Mouse (Mus musculus) midbrain, embryonic 11.5 days (tissue): Measurements from ENCODE around the gene Cox6a1. TPM values are rescaled to one million over a fixed set of nuclear protein-coding genes. Genes with fewer than 3 reads are reported as not detected.

Experiments
- ATAC-seq: fragments of 200-750 bp; cut with Nextera tagmentation; 2 replicates; pipeline ENCODE4 v1.8.0; 2017; ENCODE audit warnings: moderate TSS enrichment, moderate library complexity; ENCODE audit not compliant: low FRiP score
- DNase-seq: peaks from one replicate; pipeline ENCODE4 v3.0.0; 2015; ENCODE audit warnings: low spot score; ENCODE audit errors: missing footprints
- H3K27ac ChIP-seq: fragments of 300-500 bp; sonication (generic); 2 replicates; pipeline ENCODE4 v1.5.1; 2014; ENCODE audit warnings: low read depth, low read length
- H3K27me3 ChIP-seq: fragments of 300-500 bp; sonication (generic); 2 replicates; pipeline ENCODE4 v1.6.1; 2014; ENCODE audit warnings: mild to moderate bottlenecking, low read length, moderate library complexity, mixed read lengths; ENCODE audit not compliant: control insufficient read depth, insufficient read depth
- H3K36me3 ChIP-seq: fragments of 300-500 bp; sonication (generic); 2 replicates; pipeline ENCODE4 v1.6.1; 2014; ENCODE audit warnings: mild to moderate bottlenecking, low read length, moderate library complexity, mixed read lengths; ENCODE audit not compliant: control insufficient read depth, insufficient read depth
- H3K4me1 ChIP-seq: fragments of 300-500 bp; sonication (generic); 2 replicates; pipeline ENCODE4 v1.6.1; 2014; ENCODE audit warnings: low read length; ENCODE audit not compliant: control insufficient read depth, insufficient read depth
- H3K4me2 ChIP-seq: fragments of 300-500 bp; sonication (generic); 2 replicates; pipeline ENCODE4 v1.6.1; 2014; ENCODE audit warnings: mild to moderate bottlenecking, moderate library complexity
- H3K4me3 ChIP-seq: fragments of 300-500 bp; sonication (generic); 2 replicates; pipeline ENCODE4 v1.5.1; 2014; ENCODE audit warnings: low read depth, low read length
- H3K9ac ChIP-seq: fragments of 300-500 bp; sonication (generic); 2 replicates; pipeline ENCODE4 v1.6.1; 2014; ENCODE audit warnings: low read length
- H3K9me3 ChIP-seq: fragments of 300-500 bp; sonication (generic); 2 replicates; pipeline ENCODE4 v1.6.1; 2016; ENCODE audit warnings: low read length; ENCODE audit not compliant: control insufficient read depth
- WGBS: fragments of 180-500 bp; shearing (Covaris S2); extraction: QIAGEN DNeasy Blood & Tissue Kit; methylation state at CpG from one replicate; pipeline ENCODE4 v1.1.7; 2014; 5-methylcytosine and 5-hydroxymethylcytosine counted together
- polyA plus RNA-seq: library from polyadenylated mRNA; unstranded; fragments of >200 nt; fragmentation: Nextera tagmentation; extraction: Ambion mirVana; gene quantifications from 2 replicates; pipeline ENCODE4 v1.2.1, GENCODE M21; 2014

Gene Cox6a1
- polyA plus RNA-seq, 1 experiment from 2014 or later: 840 TPM

DNA sequence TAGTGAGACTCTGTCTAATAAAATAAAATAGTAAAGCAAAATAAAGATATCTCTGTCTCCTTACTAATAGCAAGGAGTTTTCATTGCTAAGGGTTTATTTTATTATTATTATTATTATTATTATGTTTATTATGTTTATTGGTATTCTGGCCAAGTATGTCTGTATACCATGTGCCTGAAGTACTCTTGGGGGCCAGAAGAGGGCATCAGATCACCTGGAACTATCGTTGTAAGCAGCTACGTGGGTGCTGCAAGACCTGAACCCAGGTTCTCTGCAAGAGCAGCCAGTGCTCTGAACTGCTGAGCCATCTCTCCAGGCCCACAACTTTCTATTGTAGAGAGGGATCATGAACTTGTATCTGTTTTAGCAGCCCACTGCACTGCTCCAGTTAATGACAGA is 26.7 kb upstream of the Cox6a1 start:
- peaks cover 12% of the 10 kb centered on the region; the same call in 1 of the 2 replicates for H3K4me1 ChIP-seq
- H3K4me2 ChIP-seq: no peak overlapping the region
- H3K27ac ChIP-seq: no peak overlapping the region
- H3K9ac ChIP-seq: no peak overlapping the region
- DNase-seq (peak; percentile 81), ATAC-seq (no peak)
- peaks cover 2% of the 10 kb centered on the region; the same call in 1 of the 2 replicates for H3K9me3 ChIP-seq
- H3K4me3 ChIP-seq: no peak overlapping the region
- 89% methylated on average over 2 of the region's 2 CpGs for WGBS
- no peaks in the 10 kb centered on the region for H3K36me3 ChIP-seq
- H3K27me3 ChIP-seq: no peaks in the 10 kb centered on the region

DNA sequence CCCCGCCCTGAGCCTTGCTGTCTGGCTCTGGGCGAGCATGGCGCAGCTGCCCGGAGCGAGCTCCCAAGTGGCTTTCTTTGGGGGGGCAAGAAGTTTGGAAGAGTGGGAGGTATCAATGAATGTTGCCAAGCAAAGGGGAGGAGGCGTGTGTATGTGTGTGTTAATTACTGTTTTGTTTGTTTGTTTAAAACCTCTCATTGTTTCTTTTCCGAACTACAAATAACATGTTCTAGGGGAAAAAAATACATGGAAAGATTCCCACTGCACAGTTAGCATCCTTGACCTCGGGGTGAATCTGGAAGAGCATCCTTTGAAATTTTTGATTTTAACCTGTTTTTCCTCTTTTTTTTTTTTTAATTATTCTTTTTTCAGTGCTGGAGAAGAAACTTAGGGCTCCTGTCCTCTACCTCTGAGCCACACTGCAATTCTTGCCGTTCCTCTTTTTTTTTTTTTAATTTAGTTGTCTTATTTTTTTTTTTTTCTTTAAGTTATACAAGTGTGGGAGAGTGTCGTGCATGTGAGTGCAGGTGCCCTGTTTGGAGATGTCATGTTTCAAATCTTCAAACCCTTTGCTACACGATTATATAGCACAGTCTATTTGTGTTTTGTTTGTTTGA is 25.5 kb upstream of the Cox6a1 start:
- H3K9ac ChIP-seq: peak overlapping the region; percentile 44
- H3K27me3 ChIP-seq: no peaks in the 10 kb centered on the region
- 10% methylated on average over 11 of the region's 11 CpGs for WGBS
- H3K9me3 ChIP-seq: peaks cover 2% of the 10 kb centered on the region; the same call in 1 of the 2 replicates
- H3K27ac ChIP-seq: peak overlapping the region; percentile 87
- H3K36me3 ChIP-seq: no peaks in the 10 kb centered on the region
- peak overlapping the region; percentile 40 for H3K4me2 ChIP-seq
- ATAC-seq (no peak; the same call in 1 of the 2 replicates), DNase-seq (peak; percentile 96)
- peak overlapping the region; percentile 20 for H3K4me3 ChIP-seq
- peaks cover 12% of the 10 kb centered on the region; the same call in 1 of the 2 replicates for H3K4me1 ChIP-seq

DNA sequence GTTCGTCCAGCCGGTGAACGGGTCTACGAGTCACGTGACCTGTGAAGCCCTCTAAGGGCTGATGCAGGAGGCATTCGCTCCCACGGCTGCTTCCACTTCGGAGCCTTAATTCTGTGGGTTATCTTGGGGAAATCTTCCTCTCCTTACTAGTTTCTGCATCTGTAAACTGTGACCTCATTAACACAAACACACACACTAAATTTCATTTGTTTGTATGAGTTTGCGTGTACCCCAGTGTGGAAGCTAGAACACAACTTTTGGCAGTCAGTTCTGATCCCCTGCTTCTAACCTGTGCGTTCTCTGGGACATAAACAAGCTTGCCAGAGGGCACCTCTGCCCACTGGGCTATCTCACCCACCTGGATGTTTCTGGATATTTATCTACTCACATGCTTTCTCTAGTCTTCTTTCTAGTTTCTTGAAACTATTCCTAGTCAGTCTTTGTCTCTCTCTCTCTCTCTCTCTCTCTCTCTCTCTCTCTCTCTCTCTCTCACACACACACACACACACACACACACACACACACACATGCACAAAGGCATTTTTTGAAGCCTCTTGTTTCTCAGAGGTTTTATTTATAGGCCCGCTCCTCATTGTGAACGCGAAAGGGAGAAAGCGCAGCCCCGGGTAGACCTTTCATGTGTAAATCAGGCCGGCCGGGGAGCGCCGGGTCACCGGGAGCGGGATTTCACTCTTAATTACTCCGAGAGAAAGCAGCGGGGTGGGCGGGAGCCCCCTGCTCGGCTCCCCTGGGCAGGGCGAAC is 24.8 kb upstream of the Cox6a1 start:
- ATAC-seq (peak; percentile 95), DNase-seq (peak; percentile 93)
- H3K4me2 ChIP-seq: peak overlapping the region; percentile 40
- H3K9me3 ChIP-seq: peaks cover 2% of the 10 kb centered on the region; the same call in 1 of the 2 replicates
- WGBS: 7% methylated on average over 26 of the region's 26 CpGs
- no peaks in the 10 kb centered on the region for H3K27me3 ChIP-seq
- no peaks in the 10 kb centered on the region for H3K36me3 ChIP-seq
- peak overlapping the region; percentile 20 for H3K4me3 ChIP-seq
- H3K9ac ChIP-seq: peak overlapping the region; percentile 44
- peak overlapping the region; percentile 87 for H3K27ac ChIP-seq
- peaks cover 12% of the 10 kb centered on the region; the same call in 1 of the 2 replicates for H3K4me1 ChIP-seq

DNA sequence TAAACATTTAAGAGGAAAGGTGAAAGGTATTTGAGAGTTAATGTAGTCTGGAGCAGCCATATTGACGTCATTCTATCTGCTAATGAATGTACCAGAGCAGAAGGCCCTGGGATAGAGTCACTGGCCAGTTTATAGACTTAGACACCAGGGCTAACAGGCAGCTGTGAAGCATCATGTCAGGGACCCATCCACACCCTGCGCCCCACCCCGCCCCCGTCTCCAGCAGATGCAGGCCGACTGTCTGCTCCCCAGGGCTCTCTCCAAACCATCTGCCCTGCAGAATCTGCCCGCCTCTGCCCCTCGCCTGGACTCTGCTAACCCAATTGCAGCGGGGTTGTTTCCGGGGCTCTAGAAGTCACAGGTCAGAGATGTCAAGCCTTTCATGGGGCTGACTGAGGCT is 23.0 kb upstream of the Cox6a1 start:
- DNase-seq (peak; percentile 82), ATAC-seq (no peak)
- Histone ChIP-seq H3K4me3 (no peak overlapping the region), H3K27ac (peak overlapping the region; percentile 49), H3K9me3 (peaks cover 2% of the 10 kb centered on the region; the same call in 1 of the 2 replicates), H3K27me3 (no peaks in the 10 kb centered on the region), H3K4me2 (no peak overlapping the region), H3K9ac (no peak overlapping the region), H3K36me3 (no peaks in the 10 kb centered on the region), H3K4me1 (peaks cover 12% of the 10 kb centered on the region; the same call in 1 of the 2 replicates)
- WGBS: 38% methylated on average over 9 of the region's 9 CpGs

DNA sequence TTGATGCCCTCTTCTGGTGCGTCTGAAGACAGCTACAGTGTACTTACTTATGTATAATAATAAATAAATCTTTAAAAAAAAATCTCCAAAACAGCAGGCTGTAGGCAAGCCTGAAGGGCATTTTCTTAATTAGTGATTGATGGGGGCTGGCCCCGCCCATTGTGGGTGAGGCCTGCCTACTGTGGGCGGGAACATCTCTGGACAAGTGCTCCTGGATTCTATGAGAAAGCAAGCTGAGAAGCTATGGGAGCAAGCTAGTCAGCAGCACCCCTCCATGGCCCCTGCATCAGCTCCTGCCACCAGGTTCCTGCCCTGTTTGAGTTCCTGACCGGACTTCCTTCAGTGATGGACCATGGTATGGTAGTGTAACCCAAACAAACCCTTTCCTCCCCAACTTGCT is 16.0 kb upstream of the Cox6a1 start:
- DNase-seq (no peak), ATAC-seq (no peak)
- WGBS: 90% methylated on average over 4 of the region's 4 CpGs
- peaks cover 6% of the 10 kb centered on the region for H3K4me1 ChIP-seq
- H3K4me3 ChIP-seq: no peak overlapping the region
- H3K27me3 ChIP-seq: no peaks in the 10 kb centered on the region
- H3K27ac ChIP-seq: no peak overlapping the region
- no peak overlapping the region for H3K4me2 ChIP-seq
- no peaks in the 10 kb centered on the region for H3K9me3 ChIP-seq
- no peaks in the 10 kb centered on the region for H3K36me3 ChIP-seq
- no peak overlapping the region for H3K9ac ChIP-seq

DNA sequence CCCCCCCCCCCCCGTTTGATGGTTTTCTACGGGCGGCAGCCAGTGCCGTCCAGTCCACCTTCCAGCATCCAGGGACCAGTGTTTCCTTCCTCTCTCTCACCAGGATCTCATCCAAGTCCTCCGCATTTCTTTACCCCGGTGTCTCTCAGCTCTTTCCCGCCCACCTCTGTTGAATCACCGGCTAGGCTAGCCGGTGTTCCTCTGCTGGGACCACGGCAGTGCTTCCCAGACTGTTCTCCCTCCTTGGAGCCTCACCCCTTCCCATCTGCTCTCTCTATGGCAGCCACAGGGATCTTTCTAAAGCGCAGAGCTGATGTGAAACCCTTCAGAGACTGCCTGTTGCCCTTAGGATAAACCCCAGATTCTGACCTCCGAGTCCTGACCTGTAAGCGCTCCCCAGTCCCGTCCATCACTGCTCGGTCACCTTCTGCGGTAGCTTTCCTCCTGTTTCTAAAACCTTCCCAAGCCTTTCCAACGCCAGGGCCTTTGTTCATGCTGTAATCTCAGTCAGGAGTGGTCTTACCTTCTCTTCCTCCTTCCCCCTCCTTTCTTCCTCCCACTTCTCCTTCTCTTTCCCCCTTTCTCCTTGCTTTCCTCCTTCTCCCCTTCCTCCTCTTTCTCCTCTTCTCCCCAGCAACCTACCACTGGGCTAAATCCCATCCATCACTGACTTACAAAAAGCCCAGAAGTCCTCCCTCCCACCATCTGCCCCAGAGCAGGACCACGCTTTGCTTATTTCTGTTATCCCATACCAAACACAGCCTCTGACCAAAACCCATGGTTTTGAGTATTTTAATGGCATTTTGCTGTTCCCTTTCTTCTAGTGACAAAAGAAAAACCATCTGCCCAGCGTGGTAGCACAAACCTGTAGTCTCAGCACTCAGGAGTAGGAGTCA is 14.3 kb upstream of the Cox6a1 start:
- Histone ChIP-seq H3K9me3 (no peaks in the 10 kb centered on the region), H3K27me3 (no peaks in the 10 kb centered on the region), H3K36me3 (no peaks in the 10 kb centered on the region), H3K27ac (peak overlapping the region; percentile 45), H3K4me1 (peaks cover 6% of the 10 kb centered on the region), H3K9ac (peak overlapping the region; percentile 44; the same call in 1 of the 2 replicates), H3K4me2 (no peak overlapping the region), H3K4me3 (no peak overlapping the region)
- DNase-seq (peak; percentile 88), ATAC-seq (peak; percentile 16; the same call in 1 of the 2 replicates)
- WGBS: 16% methylated on average over 19 of the region's 19 CpGs

DNA sequence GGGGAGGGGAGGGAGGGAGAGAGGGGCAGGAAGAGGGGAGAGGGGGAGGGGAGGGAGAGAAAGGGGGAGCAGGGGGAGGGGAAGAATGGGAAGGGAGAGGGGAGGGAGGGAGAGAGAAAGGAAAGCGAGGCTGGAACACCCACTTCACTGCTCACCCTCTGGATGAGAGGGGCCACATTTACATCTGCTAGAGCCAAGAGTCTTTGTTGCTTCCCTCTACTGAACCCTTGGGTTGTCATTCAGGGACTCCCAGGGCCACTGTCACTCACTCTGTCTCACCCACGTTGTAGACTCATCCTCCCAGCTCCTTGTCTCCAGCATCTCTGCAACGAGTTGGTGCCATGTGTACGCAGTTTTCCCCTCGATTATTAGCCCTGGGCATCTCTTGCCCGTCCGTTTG is 13.4 kb upstream of the Cox6a1 start:
- no peak overlapping the region for H3K4me2 ChIP-seq
- DNase-seq (peak; percentile 89), ATAC-seq (no peak; the same call in 1 of the 2 replicates)
- no peak overlapping the region; the same call in 1 of the 2 replicates for H3K27ac ChIP-seq
- no peaks in the 10 kb centered on the region for H3K36me3 ChIP-seq
- no peak overlapping the region for H3K9ac ChIP-seq
- WGBS: 31% methylated on average over 7 of the region's 7 CpGs
- H3K9me3 ChIP-seq: no peaks in the 10 kb centered on the region
- H3K4me3 ChIP-seq: no peak overlapping the region
- H3K27me3 ChIP-seq: no peaks in the 10 kb centered on the region
- H3K4me1 ChIP-seq: peaks cover 6% of the 10 kb centered on the region

DNA sequence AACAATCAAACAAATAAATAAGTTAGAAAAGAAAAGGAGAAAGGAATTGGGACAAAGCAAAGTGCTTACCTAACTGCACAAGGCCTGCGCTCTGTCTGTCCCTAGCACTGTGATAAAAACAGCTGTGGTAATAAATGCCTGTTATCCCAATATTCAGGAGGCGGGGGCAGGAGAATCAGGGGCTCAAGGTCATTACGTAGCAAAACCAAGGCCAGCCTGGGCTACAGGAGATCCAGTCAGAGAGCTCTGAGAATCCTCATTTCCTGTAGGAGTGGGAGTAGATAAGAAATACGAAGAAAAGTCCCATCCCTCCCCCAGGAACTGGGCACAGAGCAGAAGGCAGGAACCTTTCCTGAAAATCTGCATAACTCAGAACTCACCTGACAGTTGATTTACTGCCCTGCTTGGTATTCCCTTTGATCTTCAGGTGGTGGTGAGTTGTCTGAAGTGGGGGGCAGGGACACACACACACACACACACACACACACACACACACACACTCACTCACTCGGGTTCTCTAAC is 11.1 kb upstream of the Cox6a1 start:
- ATAC-seq: no peak
- H3K27ac ChIP-seq: no peak overlapping the region; the same call in 1 of the 2 replicates
- H3K9ac ChIP-seq: no peak overlapping the region

More for the DNA sequence above, 11.1 kb upstream of the Cox6a1 start:
- H3K4me3 ChIP-seq: no peak overlapping the region
- H3K9me3 ChIP-seq: no peaks in the 10 kb centered on the region
- H3K4me2 ChIP-seq: no peak overlapping the region
- DNase-seq: no peak
- H3K36me3 ChIP-seq: no peaks in the 10 kb centered on the region
- peaks cover 6% of the 10 kb centered on the region for H3K4me1 ChIP-seq
- no peaks in the 10 kb centered on the region for H3K27me3 ChIP-seq
- WGBS: 71% methylated on average over 5 of the region's 5 CpGs
